Mouse (Mus musculus) embryonic fibroblast, embryonic 13.5 days (primary cell): Measurements from ENCODE around the gene Dvl2.

Experiments used
- CTCF ChIP-seq: IDR thresholded peaks from 2 replicates; pipeline ENCODE4 v1.5.1; 2011; ENCODE audit warnings: mild to moderate bottlenecking, control low read depth, low read length, moderate library complexity, borderline replicate concordance; ENCODE audit not compliant: insufficient read depth
- POLR2A ChIP-seq: IDR thresholded peaks from 2 replicates; pipeline ENCODE4 v1.6.1; 2011; ENCODE audit warnings: low read depth, mild to moderate bottlenecking, control low read depth, low read length, moderate library complexity

DNA sequence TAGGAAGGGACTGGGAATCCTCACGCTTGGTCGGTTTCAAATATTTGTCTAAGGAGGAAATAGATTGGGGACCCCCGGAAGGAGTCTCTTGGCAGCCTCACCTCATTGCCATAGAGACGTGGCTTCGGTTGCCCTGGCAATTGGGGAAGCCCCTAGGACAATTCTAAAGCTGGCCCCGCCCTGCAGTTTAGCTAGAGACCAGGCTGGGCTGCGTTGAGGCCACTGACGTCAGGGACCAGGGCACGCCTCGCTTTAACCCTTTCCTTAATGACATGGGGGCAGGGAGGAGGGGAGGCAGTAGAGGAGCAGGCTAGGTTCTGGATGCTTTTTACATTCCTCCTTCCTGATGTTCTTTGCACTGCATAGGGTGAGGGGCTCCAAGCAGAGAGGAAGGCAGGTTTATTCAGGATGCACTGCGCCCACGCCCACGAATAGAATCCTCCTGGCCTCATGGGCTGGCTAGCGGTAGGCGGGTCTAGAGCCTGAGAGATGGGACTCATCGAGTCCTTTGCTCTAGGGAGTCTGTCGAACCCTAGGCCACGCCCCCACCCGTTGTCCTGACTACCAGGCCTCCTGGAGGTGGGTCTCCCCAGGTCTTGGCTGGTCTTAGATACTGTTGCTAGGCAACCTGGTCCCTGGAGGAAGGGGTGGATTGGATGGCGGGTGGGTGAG lies 28.9 kb downstream of the Dvl2 start:
- TF ChIP-seq POLR2A (no peak), CTCF (no peak)
